Mouse (Mus musculus) layer of hippocampus, adult 8-10 months (tissue): ENCODE measurements at regions not wholly inside any gene's neighbourhood (a gene's known extent, or its start where the extent isn't known, plus 50 kb on each side); places are given as distances from the start of the nearest gene placed in this dataset.

ENCODE experiments used
- DNase-seq, 2 experiments: peaks; one replicate each; pipeline ENCODE4 v3.0.0; 2022; ENCODE audit warnings: low spot score in 2 of 2

- no peak for DNase-seq
Measured at GRCm38 (mm10) chr14:101382838-101383237, 182.7 kb upstream of the Prr30 start.

GRCm38 (mm10) chr14:101381943-101382342 is 181.8 kb upstream of the Prr30 start:
- DNase-seq, result no peak

GRCm38 (mm10) chr14:101379663-101380006 is 179.5 kb upstream of the Prr30 start:
- no peak for DNase-seq

GRCm38 (mm10) chr14:101378965-101379662 is 179.0 kb upstream of the Prr30 start:
- DNase-seq, result peak; percentile 42 to 80

- no peak for DNase-seq
Measured at GRCm38 (mm10) chr14:101378545-101378944, 178.4 kb upstream of the Prr30 start.

- no peak for DNase-seq
Measured at GRCm38 (mm10) chr14:101376690-101377089, 176.6 kb upstream of the Prr30 start.

- no peak for DNase-seq
Measured at GRCm38 (mm10) chr14:101375833-101376232, 175.7 kb upstream of the Prr30 start.

GRCm38 (mm10) chr14:101373864-101374263 is 173.7 kb upstream of the Prr30 start:
- DNase-seq, result no peak

- no peak for DNase-seq
Measured at GRCm38 (mm10) chr14:101359860-101360259, 159.7 kb upstream of the Prr30 start.

- no peak for DNase-seq
Measured at GRCm38 (mm10) chr14:101353009-101353378, 152.9 kb upstream of the Prr30 start.

- peak; percentile 23 to 29 for DNase-seq
Measured at GRCm38 (mm10) chr14:101352046-101353008, 152.2 kb upstream of the Prr30 start.

GRCm38 (mm10) chr14:101340331-101340730 is 140.2 kb upstream of the Prr30 start:
- no peak for DNase-seq

- no peak for DNase-seq
Measured at GRCm38 (mm10) chr14:101332015-101332414, 131.9 kb upstream of the Prr30 start.

GRCm38 (mm10) chr14:101327421-101327820 is 127.3 kb upstream of the Prr30 start:
- peak in 1 of 2 experiments; percentile 15 for DNase-seq

GRCm38 (mm10) chr14:101326477-101326941 is 126.4 kb upstream of the Prr30 start:
- no peak for DNase-seq

GRCm38 (mm10) chr14:101323361-101323760 is 123.2 kb upstream of the Prr30 start:
- DNase-seq, result no peak

- no peak for DNase-seq
Measured at GRCm38 (mm10) chr14:101307920-101308319, 107.8 kb upstream of the Prr30 start.

- DNase-seq, result no peak
Measured at GRCm38 (mm10) chr14:101304487-101305032, 104.4 kb upstream of the Prr30 start.

- no peak for DNase-seq
Measured at GRCm38 (mm10) chr14:101297841-101298240, 97.7 kb upstream of the Prr30 start.

- DNase-seq, result peak; percentile 11 to 55
Measured at GRCm38 (mm10) chr14:101294693-101295092, 94.6 kb upstream of the Prr30 start.

- no peak for DNase-seq
Measured at GRCm38 (mm10) chr14:101287755-101288154, 87.6 kb upstream of the Prr30 start.
